Mouse (Mus musculus) neutrophil, adult 5-6 weeks (primary cell): ENCODE results near the gene Pax7. TPM values are rescaled to one million over a fixed set of nuclear protein-coding genes. Genes with fewer than 3 reads are reported as not detected.

ENCODE experiments used
- ATAC-seq: fragments of 151-379, 151-347 bp; 2 replicates; pipeline ENCODE4 v1.8.0; 2017; ENCODE audit warnings: mild to moderate bottlenecking, moderate TSS enrichment; ENCODE audit not compliant: insufficient number of reproducible peaks, poor library complexity, low FRiP score, severe bottlenecking; ENCODE audit errors: extremely low read depth
- total RNA-seq: library from RNA; stranded (forward); fragments of 200-1000 nt; gene quantifications from 2 replicates; pipeline ENCODE4 v1.2.3, GENCODE M21; 2017

Pax7 gene
- total RNA-seq, 1 experiment from 2014 or later, result not detected

GRCm38 (mm10) chr4:139767115-139767718 lies 66.1 kb downstream of the Pax7 start:
- ATAC-seq, result no peak

GRCm38 (mm10) chr4:139761911-139762310 lies 71.4 kb downstream of the Pax7 start:
- no peak for ATAC-seq

- no peak for ATAC-seq
These were observed 72.6 kb downstream of the Pax7 start for GRCm38 (mm10) chr4:139760736-139761135.

GRCm38 (mm10) chr4:139758512-139759340 lies 74.6 kb downstream of the Pax7 start:
- no peak for ATAC-seq

GRCm38 (mm10) chr4:139756931-139757330 lies 76.4 kb downstream of the Pax7 start:
- ATAC-seq, result no peak

GRCm38 (mm10) chr4:139754148-139754710 lies 79.1 kb downstream of the Pax7 start:
- no peak for ATAC-seq

GRCm38 (mm10) chr4:139750926-139751325 lies 82.4 kb downstream of the Pax7 start:
- no peak for ATAC-seq

- no peak for ATAC-seq
These were observed 86.0 kb downstream of the Pax7 start for GRCm38 (mm10) chr4:139747190-139747936.

- no peak for ATAC-seq
These were observed 87.2 kb downstream of the Pax7 start for GRCm38 (mm10) chr4:139746177-139746576.

- no peak for ATAC-seq
These were observed 88.4 kb downstream of the Pax7 start for GRCm38 (mm10) chr4:139744765-139745395.

GRCm38 (mm10) chr4:139743626-139744025 lies 89.7 kb downstream of the Pax7 start:
- ATAC-seq, result no peak

- ATAC-seq, result no peak
These were observed 96.3 kb downstream of the Pax7 start for GRCm38 (mm10) chr4:139737035-139737434.

- ATAC-seq, result no peak
These were observed 106.2 kb downstream of the Pax7 start for GRCm38 (mm10) chr4:139727101-139727500.

GRCm38 (mm10) chr4:139725421-139725820 lies 107.9 kb downstream of the Pax7 start:
- ATAC-seq, result no peak

GRCm38 (mm10) chr4:139724296-139724695 lies 109.0 kb downstream of the Pax7 start:
- no peak for ATAC-seq

GRCm38 (mm10) chr4:139718978-139719377 lies 114.3 kb downstream of the Pax7 start:
- ATAC-seq, result no peak

- no peak for ATAC-seq
These were observed 116.7 kb downstream of the Pax7 start for GRCm38 (mm10) chr4:139716477-139717169.

GRCm38 (mm10) chr4:139715241-139715932 lies 117.9 kb downstream of the Pax7 start:
- no peak for ATAC-seq
